10 mouse cellular contexts compared by ENCODE assay signal in the genomic region with DNA sequence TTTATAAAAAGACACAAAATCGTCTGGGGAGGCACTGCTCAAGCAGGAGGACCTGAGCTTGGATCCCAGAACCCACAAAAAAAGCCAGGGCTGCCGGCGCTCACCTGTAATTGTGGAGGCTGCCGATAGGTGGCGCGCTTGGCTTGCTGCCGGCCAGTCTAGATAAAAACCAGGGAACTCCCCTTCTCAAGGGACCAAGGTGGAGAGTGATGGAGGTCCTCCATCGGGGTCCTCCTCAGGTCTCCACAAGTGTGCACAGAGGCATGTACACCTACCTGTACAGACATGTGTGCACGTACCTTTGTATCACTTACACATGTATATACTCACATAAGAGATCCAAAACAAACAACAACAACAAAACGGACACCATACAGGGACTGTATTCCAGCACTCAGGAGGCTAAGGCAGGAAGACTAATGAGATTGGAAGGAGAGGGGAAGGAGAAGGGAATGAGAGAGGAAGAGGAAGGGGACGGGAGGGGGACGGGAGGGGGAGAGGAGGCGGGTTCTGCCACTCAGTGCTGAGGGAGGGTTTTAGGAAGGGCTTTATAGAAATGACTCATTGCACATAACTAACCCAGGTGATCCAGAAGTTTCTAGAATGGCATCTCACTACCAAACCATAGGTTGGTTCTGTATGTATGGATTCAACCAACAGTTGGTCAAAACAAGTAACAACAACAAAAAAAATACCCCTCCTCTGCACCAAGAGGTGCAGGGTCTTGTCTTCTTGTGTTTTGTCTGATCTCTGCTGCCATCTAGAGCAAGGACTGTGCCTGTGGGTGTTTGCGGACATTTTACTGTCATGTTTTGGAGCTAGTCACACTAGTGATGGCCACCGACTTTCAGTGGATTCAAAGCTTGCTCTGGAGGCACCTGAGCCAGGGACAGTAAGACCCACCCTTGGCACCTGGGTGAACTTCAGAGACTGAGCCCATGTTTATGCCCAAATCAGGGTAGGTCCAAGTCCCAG. TPM values are rescaled to one million over a fixed set of nuclear protein-coding genes. Genes with fewer than 3 reads are reported as not detected.
DNase-seq lines count a peak whose midpoint lies in the region; ATAC-seq and TF ChIP-seq lines count a peak whose summit lies in the region.
"Had no signal": no experiment of that assay in that cellular context is flagged by ENCODE, and none has a peak within 500 bp of the region (broad histone marks: within the 10 kb centered on the region; RNA-seq: fewer than 3 reads in every experiment).

No protein-coding gene starts in this region.

- TF ChIP-seq POLR2A in brain, embryonic 14.5 days (IDR thresholded peaks at IDR 0.05; ENCODE audit: borderline replicate concordance, extremely low read depth, insufficient read depth, insufficient read length, poor library complexity, severe bottlenecking): no peak

- no peak overlapping the region for H3K4me3 ChIP-seq in hindbrain, embryonic 11.5 days (ENCODE audit: low read depth, low read length)
- no peak overlapping the region for H3K4me3 ChIP-seq in hindbrain, embryonic 13.5 days
- no peak overlapping the region for H3K4me3 ChIP-seq in hindbrain, postnatal 0 days (ENCODE audit: low read length)
- H3K4me3 ChIP-seq in limb, embryonic 11.5 days (ENCODE audit: low read depth, low read length): no peak overlapping the region
- no peak overlapping the region for H3K4me3 ChIP-seq in neural tube, embryonic 11.5 days (ENCODE audit: low read depth, low read length)
- H3K4me3 ChIP-seq: embryonic facial prominence, embryonic 12.5 days; stomach, embryonic 15.5 days had no signal

- no peaks in the 10 kb centered on the region for H3K9me3 ChIP-seq in hindbrain, embryonic 11.5 days (ENCODE audit: control insufficient read depth, low read length)
- H3K9me3 ChIP-seq in hindbrain, embryonic 13.5 days: no peaks in the 10 kb centered on the region
- H3K9me3 ChIP-seq in hindbrain, postnatal 0 days (ENCODE audit: low read length): no peaks in the 10 kb centered on the region
- H3K9me3 ChIP-seq in limb, embryonic 11.5 days (ENCODE audit: control insufficient read depth, low read length): no peaks in the 10 kb centered on the region
- no peaks in the 10 kb centered on the region for H3K9me3 ChIP-seq in neural tube, embryonic 11.5 days (ENCODE audit: control insufficient read depth, low read length)
- H3K9me3 ChIP-seq: embryonic facial prominence, embryonic 12.5 days; stomach, embryonic 15.5 days had no signal

- ATAC-seq in hindbrain, embryonic 11.5 days (ENCODE audit: low FRiP score): no peak
- no peak for ATAC-seq in hindbrain, embryonic 13.5 days (ENCODE audit: low FRiP score)
- ATAC-seq in hindbrain, postnatal 0 days: peak; percentile 61; the same call in 1 of the 2 replicates
- no peak for ATAC-seq in limb, embryonic 11.5 days (ENCODE audit: insufficient number of reproducible peaks, low FRiP score, low TSS enrichment, low read depth)
- no peak for ATAC-seq in neural tube, embryonic 11.5 days (ENCODE audit: insufficient read depth, low FRiP score, low TSS enrichment)

- DNase-seq in hindbrain, embryonic 11.5 days (ENCODE audit: low spot score): peak; percentile 68
- DNase-seq in brain, embryonic 14.5 days (ENCODE audit: low read depth): peak; percentile 33
- peak; percentile 32 to 61 for DNase-seq in frontal cortex, postnatal 10 days (ENCODE audit: low spot score in 2 of 2)
- DNase-seq in hindbrain, postnatal 0 days (ENCODE audit: low spot score): peak; percentile 55
- peak; percentile 70 for DNase-seq in limb, embryonic 11.5 days (ENCODE audit: low spot score)
- peak; percentile 67 for DNase-seq in neural tube, embryonic 11.5 days (ENCODE audit: low spot score)
- DNase-seq in testis, postnatal 10 days (ENCODE audit: low spot score): peak; percentile 83

- H3K27me3 ChIP-seq in hindbrain, embryonic 11.5 days (ENCODE audit: control insufficient read depth, insufficient read depth, low read length): no peaks in the 10 kb centered on the region
- no peaks in the 10 kb centered on the region for H3K27me3 ChIP-seq in hindbrain, embryonic 13.5 days
- no peaks in the 10 kb centered on the region for H3K27me3 ChIP-seq in hindbrain, postnatal 0 days (ENCODE audit: insufficient read depth, low read length)
- no peaks in the 10 kb centered on the region for H3K27me3 ChIP-seq in limb, embryonic 11.5 days (ENCODE audit: control insufficient read depth, insufficient read depth, low read length)
- H3K27me3 ChIP-seq in neural tube, embryonic 11.5 days (ENCODE audit: control insufficient read depth, insufficient read depth, low read length): no peaks in the 10 kb centered on the region
- H3K27me3 ChIP-seq: embryonic facial prominence, embryonic 12.5 days; stomach, embryonic 15.5 days had no signal

- TF ChIP-seq CTCF in brain, embryonic 14.5 days (IDR thresholded peaks at IDR 0.05; ENCODE audit: borderline replicate concordance, extremely low read depth, insufficient read depth, insufficient read length): peak; percentile 80
- TF ChIP-seq CTCF in hindbrain, postnatal 0 days (IDR thresholded peaks at IDR 0.05; ENCODE audit: low read depth): peak; percentile 73

- H3K9ac ChIP-seq in hindbrain, embryonic 11.5 days (ENCODE audit: low read depth, low read length): no peak overlapping the region
- no peak overlapping the region for H3K9ac ChIP-seq in hindbrain, embryonic 13.5 days
- H3K9ac ChIP-seq in hindbrain, postnatal 0 days (replicated peaks; ENCODE audit: low read length): no peak overlapping the region
- H3K9ac ChIP-seq in limb, embryonic 11.5 days (ENCODE audit: low read length): no peak overlapping the region
- no peak overlapping the region for H3K9ac ChIP-seq in neural tube, embryonic 11.5 days (ENCODE audit: low read length)
- H3K9ac ChIP-seq: embryonic facial prominence, embryonic 12.5 days; stomach, embryonic 15.5 days had no signal

- H3K4me1 ChIP-seq in hindbrain, embryonic 11.5 days (replicated peaks; ENCODE audit: control insufficient read depth, insufficient read depth, low read length): no peaks in the 10 kb centered on the region
- H3K4me1 ChIP-seq in hindbrain, embryonic 13.5 days (replicated peaks): no peaks in the 10 kb centered on the region
- H3K4me1 ChIP-seq in hindbrain, postnatal 0 days (ENCODE audit: insufficient read depth, low read length): no peaks in the 10 kb centered on the region
- no peaks in the 10 kb centered on the region for H3K4me1 ChIP-seq in limb, embryonic 11.5 days (ENCODE audit: control insufficient read depth, insufficient read depth, low read length)
- no peaks in the 10 kb centered on the region for H3K4me1 ChIP-seq in neural tube, embryonic 11.5 days (ENCODE audit: control insufficient read depth, insufficient read depth, low read length)
- H3K4me1 ChIP-seq: embryonic facial prominence, embryonic 12.5 days; stomach, embryonic 15.5 days had no signal

- H3K36me3 ChIP-seq in hindbrain, embryonic 11.5 days (ENCODE audit: control insufficient read depth, insufficient read depth, low read length): no peaks in the 10 kb centered on the region
- no peaks in the 10 kb centered on the region for H3K36me3 ChIP-seq in hindbrain, embryonic 13.5 days
- H3K36me3 ChIP-seq in hindbrain, postnatal 0 days (ENCODE audit: insufficient read depth, low read length): no peaks in the 10 kb centered on the region
- H3K36me3 ChIP-seq in limb, embryonic 11.5 days (ENCODE audit: control insufficient read depth, insufficient read depth, low read length): no peaks in the 10 kb centered on the region
- no peaks in the 10 kb centered on the region for H3K36me3 ChIP-seq in neural tube, embryonic 11.5 days (ENCODE audit: control insufficient read depth, insufficient read depth, low read length)
- H3K36me3 ChIP-seq: embryonic facial prominence, embryonic 12.5 days; stomach, embryonic 15.5 days had no signal

- H3K4me2 ChIP-seq in hindbrain, embryonic 11.5 days (replicated peaks; ENCODE audit: low read depth, low read length): no peak overlapping the region
- no peak overlapping the region for H3K4me2 ChIP-seq in hindbrain, embryonic 13.5 days
- H3K4me2 ChIP-seq in hindbrain, postnatal 0 days (ENCODE audit: low read depth, low read length): no peak overlapping the region
- H3K4me2 ChIP-seq in limb, embryonic 11.5 days (ENCODE audit: low read depth, severe bottlenecking): no peak overlapping the region
- H3K4me2 ChIP-seq in neural tube, embryonic 11.5 days (ENCODE audit: low read depth): no peak overlapping the region
- H3K4me2 ChIP-seq: embryonic facial prominence, embryonic 12.5 days; stomach, embryonic 15.5 days had no signal

- 39% methylated on average over 15 of the region's 15 CpGs for WGBS in hindbrain, embryonic 11.5 days
- 41% methylated on average over 15 of the region's 15 CpGs for WGBS in hindbrain, embryonic 13.5 days
- 40% methylated on average over 15 of the region's 15 CpGs for WGBS in hindbrain, postnatal 0 days
- WGBS in limb, embryonic 11.5 days: 36% methylated on average over 15 of the region's 15 CpGs
- 44% methylated on average over 15 of the region's 15 CpGs for WGBS in neural tube, embryonic 11.5 days

- no peak overlapping the region for H3K27ac ChIP-seq in hindbrain, embryonic 11.5 days (ENCODE audit: low read depth, low read length)
- no peak overlapping the region for H3K27ac ChIP-seq in hindbrain, embryonic 13.5 days
- H3K27ac ChIP-seq in hindbrain, postnatal 0 days: no peak overlapping the region
- no peak overlapping the region for H3K27ac ChIP-seq in limb, embryonic 11.5 days (replicated peaks; ENCODE audit: low read depth, low read length)
- H3K27ac ChIP-seq in neural tube, embryonic 11.5 days (ENCODE audit: low read depth, low read length): no peak overlapping the region
- H3K27ac ChIP-seq: embryonic facial prominence, embryonic 12.5 days; stomach, embryonic 15.5 days had no signal

RNA-seq across cellular contexts. Expression of gene Kif28, which starts 10.3 kb away (rescaled TPM):
- not detected in 2 replicates for polyA plus RNA-seq in hindbrain, embryonic 11.5 days (2014; fragmentation: Nextera tagmentation; extraction: Ambion mirVana)
- polyA plus RNA-seq in hindbrain, embryonic 13.5 days (2015; fragmentation: Nextera tagmentation; extraction: Ambion mirVana): not detected in 2 replicates
- polyA plus RNA-seq in brain, embryonic 14.5 days (2012; rRNA removed): 0.03 and 0.07 TPM in 2 replicates
- total RNA-seq in hindbrain, postnatal 0 days (2014; rRNA removed): not detected in 2 replicates
- 0.06 TPM in 1 of 2 replicates, not detected in the other for polyA plus RNA-seq in hindbrain, postnatal 0 days (2015; fragmentation: Nextera tagmentation; extraction: Ambion mirVana)
- polyA plus RNA-seq in limb, embryonic 11.5 days (2014; fragmentation: Nextera tagmentation; extraction: Ambion mirVana): 0.07 and 0.14 TPM in 2 replicates
- polyA plus RNA-seq in neural tube, embryonic 11.5 days (2014; fragmentation: Nextera tagmentation; extraction: Ambion mirVana): not detected in 2 replicates

Comparison
In these comparisons a context has a peak if more than half of its experiments do, and no peak if none do; other contexts are left out.
1. DNase-seq: peak in every context shown above with its lines; median percentile 83 in testis, postnatal 10 days; 70 in limb, embryonic 11.5 days; 68 in hindbrain, embryonic 11.5 days; 67 in neural tube, embryonic 11.5 days; 55 in hindbrain, postnatal 0 days; 46 in frontal cortex, postnatal 10 days; 33 in brain, embryonic 14.5 days.